Mouse (Mus musculus): Measurements from ENCODE around the gene Vapb. TPM values are rescaled to one million over a fixed set of nuclear protein-coding genes. Genes with fewer than 3 reads are reported as not detected.
A peak's percentile ranks its signal among the peaks of the same experiment; 100 is the strongest.
"Not testable (repeated sequence)": the region's sequence is repeated elsewhere in the genome, so short reads cannot be mapped to it uniquely, and the experiment has no call there.

The Vapb gene
- polyA plus RNA-seq, 1 experiment from 2014 or later: 14.1 TPM

GRCm38 (mm10) chr2:173710193-173710592 is 27.1 kb upstream of the Vapb start:
- H3K4me3 ChIP-seq (replicated peaks; ENCODE audit: low read length): no peak overlapping the region
- no peaks in the 10 kb centered on the region for H3K36me3 ChIP-seq (replicated peaks; ENCODE audit: control insufficient read depth, insufficient read depth)
- peaks cover 19% of the 10 kb centered on the region; the same call in 1 of the 2 replicates for H3K4me1 ChIP-seq (replicated peaks; ENCODE audit: control insufficient read depth, insufficient read depth, low read length)
- no peak overlapping the region for H3K4me2 ChIP-seq (replicated peaks)
- DNase-seq (ENCODE audit: low spot score) (no peak), ATAC-seq (ENCODE audit: low FRiP score) (no peak)
- no peaks in the 10 kb centered on the region for H3K9me3 ChIP-seq (ENCODE audit: control insufficient read depth, low read length)
- WGBS: 83% methylated on average over 6 of the region's 6 CpGs
- H3K9ac ChIP-seq: no peak overlapping the region
- H3K27ac ChIP-seq: no peak overlapping the region
- no peaks in the 10 kb centered on the region for H3K27me3 ChIP-seq (ENCODE audit: control insufficient read depth, insufficient read depth, low read length)

DNA sequence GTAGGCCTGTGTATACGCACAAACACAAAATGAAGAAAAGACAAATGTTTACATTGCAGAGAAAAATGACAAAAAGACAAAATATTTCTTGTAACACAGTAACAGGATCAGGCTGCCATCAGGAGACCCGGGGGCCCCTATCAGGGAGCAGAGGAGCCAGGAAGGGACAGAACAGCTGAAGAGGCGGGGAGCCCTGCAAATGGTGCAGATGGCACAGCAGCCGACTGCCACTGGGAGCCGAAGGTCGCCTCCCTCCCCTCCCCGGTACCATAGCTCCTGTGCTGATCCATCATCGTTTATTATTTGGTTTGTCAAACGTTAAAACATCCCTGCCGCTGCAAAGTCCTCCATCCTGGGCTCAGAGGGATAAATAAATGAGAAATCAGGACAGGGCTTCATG is 24.7 kb upstream of the Vapb start:
- peak; percentile 34; the same call in 1 of the 2 replicates for ATAC-seq (ENCODE audit: low FRiP score)
- Histone ChIP-seq H3K4me3 (replicated peaks; ENCODE audit: low read length) (no peak overlapping the region), H3K9me3 (ENCODE audit: control insufficient read depth, low read length) (no peaks in the 10 kb centered on the region), H3K27me3 (ENCODE audit: control insufficient read depth, insufficient read depth, low read length) (no peaks in the 10 kb centered on the region), H3K4me1 (replicated peaks; ENCODE audit: control insufficient read depth, insufficient read depth, low read length) (peaks cover 19% of the 10 kb centered on the region; the same call in 1 of the 2 replicates), H3K4me2 (replicated peaks) (no peak overlapping the region), H3K27ac (peak overlapping the region; percentile 54), H3K36me3 (replicated peaks; ENCODE audit: control insufficient read depth, insufficient read depth) (no peaks in the 10 kb centered on the region), H3K9ac (peak overlapping the region; percentile 4; the same call in 1 of the 2 replicates)
- no peak for DNase-seq (ENCODE audit: low spot score)
- 29% methylated on average over 10 of the region's 10 CpGs for WGBS

DNA sequence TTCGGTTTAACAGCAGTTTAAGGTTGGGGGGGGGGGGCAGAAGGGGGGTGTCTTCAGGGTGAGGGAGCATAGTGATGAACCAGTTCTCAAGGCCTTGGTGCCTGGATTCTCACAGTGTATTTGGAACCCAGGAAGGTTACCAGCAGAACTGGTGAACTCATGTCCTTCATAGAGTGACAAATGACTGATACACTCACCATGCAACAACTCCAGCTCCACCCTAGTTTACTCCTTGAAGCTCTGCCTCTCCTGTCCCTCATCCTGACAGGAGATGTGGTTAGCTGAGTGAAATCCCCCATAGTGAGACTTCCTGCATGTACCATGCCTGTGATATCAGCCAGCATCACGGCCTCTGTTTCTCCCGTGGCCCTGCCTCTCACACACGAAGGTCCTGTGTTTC is 24.1 kb upstream of the Vapb start:
- DNase-seq (ENCODE audit: low spot score) (no peak), ATAC-seq (ENCODE audit: low FRiP score) (no peak)
- Histone ChIP-seq H3K4me3 (replicated peaks; ENCODE audit: low read length) (no peak overlapping the region), H3K4me2 (replicated peaks) (no peak overlapping the region), H3K9ac (no peak overlapping the region), H3K9me3 (ENCODE audit: control insufficient read depth, low read length) (no peaks in the 10 kb centered on the region), H3K27me3 (ENCODE audit: control insufficient read depth, insufficient read depth, low read length) (no peaks in the 10 kb centered on the region), H3K36me3 (replicated peaks; ENCODE audit: control insufficient read depth, insufficient read depth) (no peaks in the 10 kb centered on the region), H3K27ac (peak overlapping the region; percentile 54; the same call in 1 of the 2 replicates), H3K4me1 (replicated peaks; ENCODE audit: control insufficient read depth, insufficient read depth, low read length) (peaks cover 19% of the 10 kb centered on the region; the same call in 1 of the 2 replicates)
- 74% methylated on average over 4 of the region's 4 CpGs for WGBS

DNA sequence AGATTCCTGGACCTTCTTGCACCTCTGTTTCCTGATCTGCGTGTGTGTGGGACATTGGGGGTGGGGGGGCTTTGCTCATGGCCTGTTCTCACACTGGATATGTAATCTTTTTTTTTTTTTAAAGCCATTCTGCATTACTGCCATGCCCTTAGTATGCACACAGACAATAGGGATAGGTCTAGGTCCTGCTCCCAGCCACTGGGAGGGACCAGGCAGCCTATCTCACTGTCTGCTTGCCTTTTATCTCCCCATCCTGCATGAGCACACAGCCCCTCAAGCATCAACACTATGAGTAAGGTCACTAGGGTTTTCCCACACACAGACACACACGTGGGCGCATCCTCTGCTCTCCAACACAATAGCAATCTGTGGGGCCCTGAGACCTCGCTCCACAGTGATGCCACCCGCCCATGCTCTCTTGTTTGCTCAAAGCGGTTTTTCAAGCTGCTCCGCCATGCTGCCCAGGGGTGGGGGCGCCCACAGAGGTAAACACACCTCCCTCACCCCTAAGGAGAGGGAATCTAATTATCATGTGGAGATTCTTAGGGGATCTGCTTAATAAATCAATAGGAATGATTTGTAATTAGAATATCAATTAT is 22.6 kb upstream of the Vapb start:
- Histone ChIP-seq H3K4me2 (replicated peaks) (no peak overlapping the region), H3K27me3 (ENCODE audit: control insufficient read depth, insufficient read depth, low read length) (no peaks in the 10 kb centered on the region), H3K27ac (peak overlapping the region; percentile 4; the same call in 1 of the 2 replicates), H3K9me3 (ENCODE audit: control insufficient read depth, low read length) (no peaks in the 10 kb centered on the region), H3K4me1 (replicated peaks; ENCODE audit: control insufficient read depth, insufficient read depth, low read length) (peaks cover 19% of the 10 kb centered on the region; the same call in 1 of the 2 replicates), H3K36me3 (replicated peaks; ENCODE audit: control insufficient read depth, insufficient read depth) (no peaks in the 10 kb centered on the region), H3K9ac (peak overlapping the region; percentile 40; the same call in 1 of the 2 replicates), H3K4me3 (replicated peaks; ENCODE audit: low read length) (no peak overlapping the region)
- ATAC-seq (ENCODE audit: low FRiP score) (peak; percentile 53; the same call in 1 of the 2 replicates), DNase-seq (ENCODE audit: low spot score) (no peak)
- 27% methylated on average over 8 of the region's 8 CpGs for WGBS

- Histone ChIP-seq H3K4me2 (replicated peaks) (no peak overlapping the region), H3K4me1 (replicated peaks; ENCODE audit: control insufficient read depth, insufficient read depth, low read length) (peaks cover 19% of the 10 kb centered on the region; the same call in 1 of the 2 replicates), H3K9me3 (ENCODE audit: control insufficient read depth, low read length) (no peaks in the 10 kb centered on the region), H3K27ac (no peak overlapping the region), H3K36me3 (replicated peaks; ENCODE audit: control insufficient read depth, insufficient read depth) (no peaks in the 10 kb centered on the region), H3K9ac (no peak overlapping the region), H3K27me3 (ENCODE audit: control insufficient read depth, insufficient read depth, low read length) (no peaks in the 10 kb centered on the region), H3K4me3 (replicated peaks; ENCODE audit: low read length) (no peak overlapping the region)
- ATAC-seq (ENCODE audit: low FRiP score) (no peak), DNase-seq (ENCODE audit: low spot score) (no peak)
- WGBS: 79% methylated on average over 5 of the region's 5 CpGs
Observed at GRCm38 (mm10) chr2:173716966-173717365, 20.3 kb upstream of the Vapb start.

GRCm38 (mm10) chr2:173719115-173719514 is 18.2 kb upstream of the Vapb start, which contains the start of gene 1700010B08Rik:
TSS of gene 1700010B08Rik (plus strand) at chr2:173719415.
- H3K4me1 ChIP-seq (replicated peaks; ENCODE audit: control insufficient read depth, insufficient read depth, low read length); ATAC-seq (ENCODE audit: low FRiP score): not testable (repeated sequence)
- 94% methylated on average over 6 of the region's 7 CpGs for WGBS

DNA sequence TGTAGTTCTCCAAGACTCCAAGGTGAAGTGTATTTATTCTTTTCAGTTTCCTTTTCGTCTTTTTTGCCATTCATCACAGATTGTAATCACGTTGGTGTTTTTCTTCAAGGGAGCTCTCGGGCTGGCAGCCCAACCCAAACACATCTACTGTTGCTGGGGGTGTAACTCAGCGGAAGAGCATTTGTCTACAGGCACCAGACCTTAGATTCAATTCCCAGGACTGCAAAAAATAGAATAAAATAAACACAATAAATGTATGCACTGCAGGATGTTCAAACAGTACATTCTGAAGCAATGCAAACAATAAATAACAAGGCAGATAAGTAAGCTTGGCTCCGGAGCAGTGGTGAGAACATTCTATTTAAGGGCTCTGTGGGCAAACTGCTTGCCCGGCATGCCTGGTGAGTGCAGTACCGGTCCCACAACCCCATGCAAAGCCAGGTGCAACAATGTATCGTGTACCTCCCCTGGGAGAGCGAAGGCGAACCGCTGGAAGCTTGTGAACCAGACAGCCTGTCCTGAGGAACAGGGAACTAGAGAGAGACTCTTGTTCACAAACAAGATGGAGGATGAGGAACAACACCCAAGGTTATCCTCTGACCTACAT is 15.0 kb upstream of the Vapb start:
- Histone ChIP-seq H3K27me3 (ENCODE audit: control insufficient read depth, insufficient read depth, low read length) (no peaks in the 10 kb centered on the region), H3K27ac (no peak overlapping the region), H3K9me3 (ENCODE audit: control insufficient read depth, low read length) (no peaks in the 10 kb centered on the region), H3K36me3 (replicated peaks; ENCODE audit: control insufficient read depth, insufficient read depth) (no peaks in the 10 kb centered on the region), H3K4me2 (replicated peaks) (no peak overlapping the region), H3K9ac (no peak overlapping the region), H3K4me1 (replicated peaks; ENCODE audit: control insufficient read depth, insufficient read depth, low read length) (no peaks in the 10 kb centered on the region), H3K4me3 (replicated peaks; ENCODE audit: low read length) (no peak overlapping the region)
- DNase-seq (ENCODE audit: low spot score): no peak
- no peak for ATAC-seq (ENCODE audit: low FRiP score)
- 71% methylated on average over 11 of the region's 11 CpGs for whole genome bisulfite sequencing

More at GRCm38 (mm10) chr2:173719115-173719514, 18.2 kb upstream of the Vapb start, which contains the start of gene 1700010B08Rik:
- not testable (repeated sequence) for H3K36me3 ChIP-seq (replicated peaks; ENCODE audit: control insufficient read depth, insufficient read depth); H3K4me3 ChIP-seq (replicated peaks; ENCODE audit: low read length); H3K4me2 ChIP-seq (replicated peaks); H3K27ac ChIP-seq; H3K27me3 ChIP-seq (ENCODE audit: control insufficient read depth, insufficient read depth, low read length); H3K9me3 ChIP-seq (ENCODE audit: control insufficient read depth, low read length); H3K9ac ChIP-seq; DNase-seq (ENCODE audit: low spot score)

- DNase-seq (ENCODE audit: low spot score) (no peak), ATAC-seq (ENCODE audit: low FRiP score) (no peak)
- Histone ChIP-seq H3K9me3 (ENCODE audit: control insufficient read depth, low read length) (no peaks in the 10 kb centered on the region), H3K4me2 (replicated peaks) (no peak overlapping the region), H3K4me3 (replicated peaks; ENCODE audit: low read length) (no peak overlapping the region), H3K4me1 (replicated peaks; ENCODE audit: control insufficient read depth, insufficient read depth, low read length) (no peaks in the 10 kb centered on the region), H3K27me3 (ENCODE audit: control insufficient read depth, insufficient read depth, low read length) (no peaks in the 10 kb centered on the region), H3K36me3 (replicated peaks; ENCODE audit: control insufficient read depth, insufficient read depth) (no peaks in the 10 kb centered on the region), H3K9ac (no peak overlapping the region), H3K27ac (no peak overlapping the region)
- 23% methylated on average over 14 of the region's 14 CpGs for WGBS
Observed at GRCm38 (mm10) chr2:173724382-173724781, 12.9 kb upstream of the Vapb start.

- H3K36me3 ChIP-seq (replicated peaks; ENCODE audit: control insufficient read depth, insufficient read depth): no peaks in the 10 kb centered on the region
- no peak overlapping the region for H3K4me3 ChIP-seq (replicated peaks; ENCODE audit: low read length)
- peak; percentile 47 for DNase-seq (ENCODE audit: low spot score)
- no peaks in the 10 kb centered on the region for H3K4me1 ChIP-seq (replicated peaks; ENCODE audit: control insufficient read depth, insufficient read depth, low read length)
- H3K27me3 ChIP-seq (ENCODE audit: control insufficient read depth, insufficient read depth, low read length): no peaks in the 10 kb centered on the region
- H3K9ac ChIP-seq: no peak overlapping the region
- H3K27ac ChIP-seq: no peak overlapping the region
- no peak overlapping the region for H3K4me2 ChIP-seq (replicated peaks)
- ATAC-seq (ENCODE audit: low FRiP score): no peak
- WGBS: 39% methylated on average over 15 of the region's 15 CpGs
- H3K9me3 ChIP-seq (ENCODE audit: control insufficient read depth, low read length): no peaks in the 10 kb centered on the region
Observed at GRCm38 (mm10) chr2:173724940-173725807, 12.1 kb upstream of the Vapb start.
